Mouse (Mus musculus): ENCODE results near the gene Bank1. TPM values are rescaled to one million over a fixed set of nuclear protein-coding genes. Genes with fewer than 3 reads are reported as not detected.

The Bank1 gene
- total and polyA plus RNA-seq, 2 experiments from 2014 or later, result 0.30 TPM; not detected in 1

- no peak for TF ChIP-seq EP300 (IDR thresholded peaks at IDR 0.05; ENCODE audit: low read depth)
- no peak for TF ChIP-seq CTCF (IDR thresholded peaks at IDR 0.05; ENCODE audit: low read depth)
- H3K27ac ChIP-seq (ENCODE audit: low read depth), result no peak overlapping the region
- H3K4me1 ChIP-seq (ENCODE audit: control insufficient read depth, insufficient read depth), result no peaks in the 10 kb centered on the region
- no peaks in the 10 kb centered on the region for H3K27me3 ChIP-seq (ENCODE audit: control insufficient read depth, insufficient read depth, low read length)
- WGBS, result 57% methylated on average over 2 of the region's 2 CpGs
- H3K9ac ChIP-seq (replicated peaks; ENCODE audit: low read depth, low read length), result no peak overlapping the region
- DNase-seq (ENCODE audit: low spot score) (no peak), ATAC-seq (ENCODE audit: insufficient read depth, low read depth) (no peak)
- H3K4me2 ChIP-seq (ENCODE audit: low read depth, low read length), result no peak overlapping the region
- H3K9me3 ChIP-seq (replicated peaks; ENCODE audit: control insufficient read depth, low read length), result no peaks in the 10 kb centered on the region
- H3K4me3 ChIP-seq (ENCODE audit: low read depth, low read length), result no peak overlapping the region
- H3K36me3 ChIP-seq (replicated peaks; ENCODE audit: control insufficient read depth, insufficient read depth, low read length), result no peaks in the 10 kb centered on the region
Measured at GRCm38 (mm10) chr3:136295250-136295649, 30.6 kb downstream of the Bank1 start.

GRCm38 (mm10) chr3:136287883-136288282 lies 38.0 kb downstream of the Bank1 start:
- H3K36me3 ChIP-seq (replicated peaks; ENCODE audit: control insufficient read depth, insufficient read depth, low read length), result no peaks in the 10 kb centered on the region
- TF ChIP-seq CTCF (IDR thresholded peaks at IDR 0.05; ENCODE audit: low read depth), result no peak
- no peak for TF ChIP-seq EP300 (IDR thresholded peaks at IDR 0.05; ENCODE audit: low read depth)
- no peaks in the 10 kb centered on the region for H3K9me3 ChIP-seq (replicated peaks; ENCODE audit: control insufficient read depth, low read length)
- no peak overlapping the region for H3K4me3 ChIP-seq (ENCODE audit: low read depth, low read length)
- DNase-seq (ENCODE audit: low spot score) (no peak), ATAC-seq (ENCODE audit: insufficient read depth, low read depth) (no peak)
- 80% methylated on average over 2 of the region's 2 CpGs for WGBS
- no peaks in the 10 kb centered on the region for H3K27me3 ChIP-seq (ENCODE audit: control insufficient read depth, insufficient read depth, low read length)
- no peak overlapping the region for H3K9ac ChIP-seq (replicated peaks; ENCODE audit: low read depth, low read length)
- H3K4me2 ChIP-seq (ENCODE audit: low read depth, low read length), result no peak overlapping the region
- no peak overlapping the region for H3K27ac ChIP-seq (ENCODE audit: low read depth)
- no peaks in the 10 kb centered on the region for H3K4me1 ChIP-seq (ENCODE audit: control insufficient read depth, insufficient read depth)

- Histone ChIP-seq H3K4me3 (ENCODE audit: low read depth, low read length) (no peak overlapping the region), H3K4me2 (ENCODE audit: low read depth, low read length) (no peak overlapping the region), H3K9ac (replicated peaks; ENCODE audit: low read depth, low read length) (no peak overlapping the region), H3K27me3 (ENCODE audit: control insufficient read depth, insufficient read depth, low read length) (no peaks in the 10 kb centered on the region), H3K36me3 (replicated peaks; ENCODE audit: control insufficient read depth, insufficient read depth, low read length) (no peaks in the 10 kb centered on the region), H3K9me3 (replicated peaks; ENCODE audit: control insufficient read depth, low read length) (no peaks in the 10 kb centered on the region), H3K4me1 (ENCODE audit: control insufficient read depth, insufficient read depth) (no peaks in the 10 kb centered on the region), H3K27ac (ENCODE audit: low read depth) (no peak overlapping the region)
- DNase-seq (ENCODE audit: low spot score), result no peak
- no peak for ATAC-seq (ENCODE audit: insufficient read depth, low read depth)
- 74% methylated on average over 8 of the region's 8 CpGs for WGBS
- TF ChIP-seq CTCF (IDR thresholded peaks at IDR 0.05; ENCODE audit: low read depth), result no peak
- no peak for TF ChIP-seq EP300 (IDR thresholded peaks at IDR 0.05; ENCODE audit: low read depth)
Measured at GRCm38 (mm10) chr3:136264969-136265595, 60.8 kb downstream of the Bank1 start.

GRCm38 (mm10) chr3:136257761-136258160 lies 68.1 kb downstream of the Bank1 start:
- no peak overlapping the region for H3K9ac ChIP-seq (replicated peaks; ENCODE audit: low read depth, low read length)
- H3K4me2 ChIP-seq (ENCODE audit: low read depth, low read length), result no peak overlapping the region
- DNase-seq (ENCODE audit: low spot score), result no peak
- no peaks in the 10 kb centered on the region for H3K9me3 ChIP-seq (replicated peaks; ENCODE audit: control insufficient read depth, low read length)
- ATAC-seq (ENCODE audit: insufficient read depth, low read depth), result no peak
- H3K27me3 ChIP-seq (ENCODE audit: control insufficient read depth, insufficient read depth, low read length), result no peaks in the 10 kb centered on the region
- no peak for TF ChIP-seq CTCF (IDR thresholded peaks at IDR 0.05; ENCODE audit: low read depth)
- no peak for TF ChIP-seq EP300 (IDR thresholded peaks at IDR 0.05; ENCODE audit: low read depth)
- no peak overlapping the region for H3K4me3 ChIP-seq (ENCODE audit: low read depth, low read length)
- no peak overlapping the region for H3K27ac ChIP-seq (ENCODE audit: low read depth)
- H3K36me3 ChIP-seq (replicated peaks; ENCODE audit: control insufficient read depth, insufficient read depth, low read length), result no peaks in the 10 kb centered on the region
- WGBS, result 67% methylated on average over 3 of the region's 3 CpGs
- H3K4me1 ChIP-seq (ENCODE audit: control insufficient read depth, insufficient read depth), result no peaks in the 10 kb centered on the region

GRCm38 (mm10) chr3:136254713-136255112 lies 71.2 kb downstream of the Bank1 start:
- Histone ChIP-seq H3K9me3 (replicated peaks; ENCODE audit: control insufficient read depth, low read length) (no peaks in the 10 kb centered on the region), H3K36me3 (replicated peaks; ENCODE audit: control insufficient read depth, insufficient read depth, low read length) (no peaks in the 10 kb centered on the region), H3K27me3 (ENCODE audit: control insufficient read depth, insufficient read depth, low read length) (no peaks in the 10 kb centered on the region), H3K4me2 (ENCODE audit: low read depth, low read length) (no peak overlapping the region), H3K4me3 (ENCODE audit: low read depth, low read length) (no peak overlapping the region), H3K27ac (ENCODE audit: low read depth) (no peak overlapping the region), H3K4me1 (ENCODE audit: control insufficient read depth, insufficient read depth) (no peaks in the 10 kb centered on the region), H3K9ac (replicated peaks; ENCODE audit: low read depth, low read length) (no peak overlapping the region)
- ATAC-seq (ENCODE audit: insufficient read depth, low read depth), result no peak
- no peak for DNase-seq (ENCODE audit: low spot score)
- TF ChIP-seq CTCF (IDR thresholded peaks at IDR 0.05; ENCODE audit: low read depth) (no peak), EP300 (IDR thresholded peaks at IDR 0.05; ENCODE audit: low read depth) (no peak)
- WGBS, result 23% methylated on average over 2 of the region's 2 CpGs

GRCm38 (mm10) chr3:136252820-136253219 lies 73.0 kb downstream of the Bank1 start:
- 58% methylated on average over 4 of the region's 4 CpGs for WGBS
- no peaks in the 10 kb centered on the region for H3K27me3 ChIP-seq (ENCODE audit: control insufficient read depth, insufficient read depth, low read length)
- TF ChIP-seq EP300 (IDR thresholded peaks at IDR 0.05; ENCODE audit: low read depth) (no peak), CTCF (IDR thresholded peaks at IDR 0.05; ENCODE audit: low read depth) (no peak)
- ATAC-seq (ENCODE audit: insufficient read depth, low read depth) (no peak), DNase-seq (ENCODE audit: low spot score) (no peak)
- no peak overlapping the region for H3K9ac ChIP-seq (replicated peaks; ENCODE audit: low read depth, low read length)
- H3K4me1 ChIP-seq (ENCODE audit: control insufficient read depth, insufficient read depth), result no peaks in the 10 kb centered on the region
- H3K27ac ChIP-seq (ENCODE audit: low read depth), result no peak overlapping the region
- no peaks in the 10 kb centered on the region for H3K36me3 ChIP-seq (replicated peaks; ENCODE audit: control insufficient read depth, insufficient read depth, low read length)
- no peak overlapping the region for H3K4me3 ChIP-seq (ENCODE audit: low read depth, low read length)
- no peak overlapping the region for H3K4me2 ChIP-seq (ENCODE audit: low read depth, low read length)
- H3K9me3 ChIP-seq (replicated peaks; ENCODE audit: control insufficient read depth, low read length), result no peaks in the 10 kb centered on the region
